Mouse (Mus musculus) liver, embryonic 11.5 days (tissue): ENCODE results near the gene Rad54l. TPM values are rescaled to one million over a fixed set of nuclear protein-coding genes. Genes with fewer than 3 reads are reported as not detected.
A peak's percentile ranks its signal among the peaks of the same experiment; 100 is the strongest.

Experiments
- ATAC-seq: fragments of 200-750 bp; cut with Nextera tagmentation; replicated peaks from 2 replicates; pipeline ENCODE4 v1.8.0; 2017; ENCODE audit warnings: moderate number of reproducible peaks, mild to moderate bottlenecking, moderate TSS enrichment, moderate library complexity; ENCODE audit not compliant: low FRiP score
- DNase-seq: peaks from one replicate; pipeline ENCODE4 v3.0.0-alpha.2; 2017; ENCODE audit warnings: low spot score
- H3K27ac ChIP-seq: fragments of 300-500 bp; sonication (generic); 2 replicates; pipeline ENCODE4 v1.5.1; 2014; ENCODE audit warnings: mild to moderate bottlenecking, low read depth, low read length, control low read depth
- H3K27me3 ChIP-seq: fragments of 300-500 bp; sonication (generic); replicated peaks from 2 replicates; pipeline ENCODE4 v1.6.1; 2014; ENCODE audit warnings: low read length, mixed read lengths; ENCODE audit not compliant: control insufficient read depth, insufficient read depth
- H3K36me3 ChIP-seq: fragments of 300-500 bp; sonication (generic); 2 replicates; pipeline ENCODE4 v1.6.1; 2014; ENCODE audit warnings: mild to moderate bottlenecking, low read length, moderate library complexity, mixed read lengths; ENCODE audit not compliant: control insufficient read depth, insufficient read depth
- H3K4me1 ChIP-seq: fragments of 300-500 bp; sonication (generic); replicated peaks from 2 replicates; pipeline ENCODE4 v1.6.1; 2014; ENCODE audit warnings: low read length, mixed read lengths; ENCODE audit not compliant: control insufficient read depth, insufficient read depth
- H3K4me2 ChIP-seq: fragments of 300-500 bp; sonication (generic); 2 replicates; pipeline ENCODE4 v1.6.1; 2014; ENCODE audit warnings: mild to moderate bottlenecking, control low read depth, moderate library complexity
- H3K4me3 ChIP-seq: fragments of 300-500 bp; sonication (generic); 2 replicates; pipeline ENCODE4 v1.5.1; 2014; ENCODE audit warnings: low read depth, low read length, control low read depth
- H3K9ac ChIP-seq: fragments of 300-500 bp; sonication (generic); 2 replicates; pipeline ENCODE4 v1.6.1; 2014; ENCODE audit warnings: low read depth, low read length, control low read depth
- H3K9me3 ChIP-seq: fragments of 300-500 bp; sonication (generic); 2 replicates; pipeline ENCODE4 v1.6.1; 2016; ENCODE audit warnings: low read length, inconsistent platforms, mixed read lengths; ENCODE audit not compliant: control insufficient read depth
- whole genome bisulfite sequencing: fragments of 180-500 bp; shearing (Covaris S2); extraction: QIAGEN DNeasy Blood & Tissue Kit; methylation state at CpG from one replicate; pipeline ENCODE4 v1.1.7; 2014; 5-methylcytosine and 5-hydroxymethylcytosine counted together
- polyA plus RNA-seq: library from polyadenylated mRNA; unstranded; fragments of >200 nt; fragmentation: Nextera tagmentation; extraction: Ambion mirVana; gene quantifications from 2 replicates; pipeline ENCODE4 v1.2.1, GENCODE M21; 2014

The Rad54l gene
- polyA plus RNA-seq, 1 experiment from 2014 or later = 59.4 TPM

DNA sequence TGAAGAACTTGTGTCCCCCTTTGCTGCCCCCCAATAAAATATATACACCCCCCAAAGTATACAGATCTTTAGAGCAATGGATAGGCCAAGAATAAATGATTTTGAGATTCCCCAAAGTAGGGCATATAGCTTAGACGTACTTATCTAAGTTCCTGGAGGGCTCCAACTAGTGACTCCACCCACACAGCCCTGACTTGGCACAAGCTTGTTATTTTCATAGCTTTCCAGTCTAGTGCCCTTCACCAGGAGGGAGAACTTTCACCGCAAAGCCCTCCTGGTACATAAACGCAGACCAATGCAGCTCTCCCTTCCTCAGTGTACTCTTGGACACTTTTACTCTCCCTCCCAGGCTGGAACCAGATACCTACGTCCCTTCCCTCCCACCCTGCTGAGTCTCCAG, 38.7 kb upstream of the Rad54l start:
- H3K27me3 ChIP-seq = no peaks in the 10 kb centered on the region
- no peak overlapping the region for H3K9ac ChIP-seq
- H3K4me1 ChIP-seq = no peaks in the 10 kb centered on the region; the same call in 1 of the 2 replicates
- no peak overlapping the region for H3K4me3 ChIP-seq
- H3K36me3 ChIP-seq = peaks cover 14% of the 10 kb centered on the region; the same call in 1 of the 2 replicates
- H3K9me3 ChIP-seq = no peaks in the 10 kb centered on the region
- 73% methylated on average over 4 of the region's 4 CpGs for WGBS
- DNase-seq (no peak), ATAC-seq (no peak)
- no peak overlapping the region for H3K4me2 ChIP-seq
- no peak overlapping the region for H3K27ac ChIP-seq

DNA sequence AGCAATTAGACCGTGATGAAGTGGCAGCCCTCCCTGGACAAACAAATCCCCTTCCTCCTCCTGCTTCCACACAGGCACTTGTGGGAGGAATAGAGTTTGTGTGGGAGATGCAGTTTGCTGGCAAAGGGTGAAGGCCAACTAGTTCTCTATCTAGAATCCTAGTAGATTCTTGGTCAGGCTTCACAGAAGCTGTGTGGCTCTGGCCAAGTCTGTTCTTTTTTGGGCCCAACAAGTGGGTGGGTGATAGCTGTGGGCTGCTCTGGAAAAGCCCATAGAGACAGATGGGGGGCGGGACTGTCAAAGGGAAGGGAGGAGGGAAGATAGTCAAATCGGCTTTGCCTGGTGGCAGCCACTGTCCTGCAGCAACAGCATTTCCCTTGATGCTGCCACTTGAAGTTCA, 37.3 kb upstream of the Rad54l start:
- ATAC-seq = no peak
- no peaks in the 10 kb centered on the region for H3K9me3 ChIP-seq
- 77% methylated on average over 3 of the region's 3 CpGs for WGBS
- H3K4me1 ChIP-seq = no peaks in the 10 kb centered on the region; the same call in 1 of the 2 replicates
- no peaks in the 10 kb centered on the region for H3K27me3 ChIP-seq
- H3K4me3 ChIP-seq = no peak overlapping the region
- H3K36me3 ChIP-seq = peaks cover 26% of the 10 kb centered on the region
- DNase-seq = no peak
- H3K27ac ChIP-seq = no peak overlapping the region
- H3K4me2 ChIP-seq = no peak overlapping the region
- no peak overlapping the region for H3K9ac ChIP-seq

DNA sequence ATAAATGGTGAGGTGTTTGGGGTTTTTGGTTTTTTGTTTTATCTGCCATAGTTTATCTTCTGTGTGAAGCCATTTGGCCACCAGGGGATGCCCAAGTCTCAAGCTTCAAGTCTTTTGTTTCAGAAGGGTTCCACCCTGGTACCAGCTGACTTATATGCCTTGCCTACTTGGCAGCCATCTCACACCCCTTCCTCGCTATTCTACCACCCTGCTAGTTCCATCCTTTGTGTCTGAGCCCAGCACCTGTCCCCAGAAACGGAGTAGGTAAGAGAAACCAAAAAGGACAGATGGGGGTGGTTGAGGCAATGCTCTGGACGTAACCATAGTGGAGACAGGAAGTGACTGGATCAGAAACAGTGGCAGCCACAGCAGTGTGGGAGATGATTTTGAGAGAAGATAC, 36.4 kb upstream of the Rad54l start:
- H3K36me3 ChIP-seq = peaks cover 34% of the 10 kb centered on the region

DNA sequence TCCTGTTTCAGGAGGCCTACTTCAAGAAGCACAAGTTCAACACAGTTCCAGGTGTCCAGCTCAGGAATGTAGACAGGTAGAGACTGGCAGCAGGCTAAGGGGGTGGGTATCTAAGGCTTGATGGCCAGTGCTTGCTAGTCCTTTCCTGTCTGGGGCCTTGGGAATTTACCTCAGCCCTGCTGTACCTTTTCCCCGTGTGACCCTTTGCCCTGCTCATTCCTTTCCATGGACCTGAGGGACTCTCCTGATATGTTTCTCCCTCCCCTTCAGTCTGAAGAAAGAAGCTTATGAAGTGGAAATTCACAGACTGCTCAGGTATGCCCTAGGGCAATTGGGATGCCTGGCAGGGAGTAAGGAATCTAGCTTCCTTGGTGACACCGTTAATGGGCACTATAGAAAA, 34.4 kb upstream of the Rad54l start:
- H3K4me3 ChIP-seq = no peak overlapping the region
- ATAC-seq (no peak), DNase-seq (no peak)
- H3K4me2 ChIP-seq = no peak overlapping the region
- peaks cover 48% of the 10 kb centered on the region for H3K36me3 ChIP-seq
- H3K4me1 ChIP-seq = no peaks in the 10 kb centered on the region
- WGBS = 92% methylated on average over 2 of the region's 2 CpGs
- H3K9me3 ChIP-seq = no peaks in the 10 kb centered on the region
- H3K27me3 ChIP-seq = no peaks in the 10 kb centered on the region
- H3K9ac ChIP-seq = no peak overlapping the region
- no peak overlapping the region for H3K27ac ChIP-seq

More for the DNA sequence above, 36.4 kb upstream of the Rad54l start:
- H3K4me3 ChIP-seq = no peak overlapping the region
- H3K27me3 ChIP-seq = no peaks in the 10 kb centered on the region
- WGBS = 69% methylated on average over 3 of the region's 3 CpGs
- no peaks in the 10 kb centered on the region for H3K9me3 ChIP-seq
- H3K4me2 ChIP-seq = no peak overlapping the region
- no peak overlapping the region for H3K27ac ChIP-seq
- H3K9ac ChIP-seq = no peak overlapping the region
- no peak for ATAC-seq
- no peaks in the 10 kb centered on the region; the same call in 1 of the 2 replicates for H3K4me1 ChIP-seq
- DNase-seq = no peak

DNA sequence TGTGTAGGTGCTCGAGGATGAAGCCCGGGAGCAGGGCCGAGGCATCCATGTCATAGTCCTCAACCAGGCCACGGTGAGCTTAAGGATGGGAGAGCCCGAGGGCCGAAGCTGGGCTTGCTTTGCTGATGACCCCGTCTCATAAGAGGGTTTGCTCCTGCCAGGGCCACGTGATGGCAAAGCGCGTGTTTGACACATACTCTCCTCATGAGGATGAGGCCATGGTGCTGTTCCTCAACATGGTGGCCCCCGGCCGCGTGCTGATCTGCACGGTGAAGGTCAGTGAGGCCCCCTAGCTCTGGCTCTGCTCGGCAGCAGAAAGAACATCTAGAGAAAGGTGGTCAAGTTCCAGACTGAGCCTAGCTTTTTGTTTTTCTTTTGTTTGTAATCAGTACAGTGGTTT, 29.2 kb upstream of the Rad54l start:
- peaks cover 6% of the 10 kb centered on the region; the same call in 1 of the 2 replicates for H3K4me1 ChIP-seq
- H3K27ac ChIP-seq = no peak overlapping the region
- H3K4me2 ChIP-seq = no peak overlapping the region
- H3K27me3 ChIP-seq = no peaks in the 10 kb centered on the region
- no peak for ATAC-seq
- no peaks in the 10 kb centered on the region for H3K9me3 ChIP-seq
- peaks cover 45% of the 10 kb centered on the region for H3K36me3 ChIP-seq
- H3K9ac ChIP-seq = no peak overlapping the region
- no peak overlapping the region for H3K4me3 ChIP-seq
- no peak for DNase-seq
- 93% methylated on average over 15 of the region's 15 CpGs for WGBS

DNA sequence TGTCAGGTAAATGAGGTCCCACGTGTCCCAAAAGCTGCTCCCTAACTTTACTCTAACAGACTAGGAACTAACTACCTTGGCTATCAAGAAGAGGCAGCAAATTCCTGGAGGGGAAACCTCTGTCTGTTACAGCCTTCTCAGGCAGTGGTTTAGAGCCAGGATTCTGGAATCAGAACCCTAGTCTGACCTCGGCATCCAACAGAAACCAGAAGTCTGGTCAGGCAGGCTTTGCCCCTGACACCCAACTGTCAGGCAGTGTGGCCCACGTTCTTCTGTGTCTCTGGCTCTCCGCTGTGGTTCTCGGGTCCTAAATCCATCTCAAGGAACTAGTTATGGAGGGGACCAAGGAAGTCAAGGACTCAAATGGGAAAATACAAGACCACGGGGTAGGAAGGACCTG, 27.7 kb upstream of the Rad54l start, which contains the start of gene Lurap1:
Gene Lurap1, minus strand, starts transcription at position 101 of the 400 bp plus-strand sequence.
- Histone ChIP-seq H3K27ac (peak within 1 kb of the TSS; percentile 89), H3K9me3 (peaks cover 3% of the 10 kb centered on the region; the same call in 1 of the 2 replicates), H3K9ac (peak within 1 kb of the TSS; percentile 83), H3K4me2 (peak within 1 kb of the TSS; percentile 77), H3K4me3 (peak within 1 kb of the TSS; percentile 84), H3K36me3 (peaks cover 32% of the 10 kb centered on the region), H3K27me3 (no peaks in the 10 kb centered on the region), H3K4me1 (peaks cover 6% of the 10 kb centered on the region; the same call in 1 of the 2 replicates)
- WGBS = 73% methylated on average over 6 of the region's 6 CpGs
- ATAC-seq (no peak), DNase-seq (no peak)

DNA sequence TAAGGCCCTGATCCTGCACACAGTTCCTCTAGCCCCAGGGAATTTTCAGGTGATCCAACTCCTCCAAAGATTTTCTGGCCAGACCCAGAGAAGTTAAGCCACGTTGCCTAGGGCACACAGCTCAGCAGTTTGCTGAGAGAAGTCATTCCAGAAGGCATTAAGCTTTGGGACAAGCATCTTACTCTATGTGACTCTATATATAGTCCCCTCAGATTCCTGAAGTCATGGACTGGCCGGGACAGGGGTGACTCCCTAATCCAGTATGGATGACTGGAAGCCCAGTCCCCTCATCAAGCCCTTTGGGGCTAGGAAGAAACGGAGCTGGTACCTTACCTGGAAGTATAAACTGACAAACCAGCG, 27.4 kb upstream of the Rad54l start:
- H3K4me1 ChIP-seq = peaks cover 6% of the 10 kb centered on the region; the same call in 1 of the 2 replicates
- DNase-seq (no peak), ATAC-seq (peak; percentile 27)
- H3K27ac ChIP-seq = no peak overlapping the region
- peak overlapping the region; percentile 83 for H3K9ac ChIP-seq
- H3K27me3 ChIP-seq = no peaks in the 10 kb centered on the region
- H3K9me3 ChIP-seq = peaks cover 3% of the 10 kb centered on the region; the same call in 1 of the 2 replicates
- peak overlapping the region; percentile 84 for H3K4me3 ChIP-seq
- H3K4me2 ChIP-seq = peak overlapping the region; percentile 77
- peaks cover 28% of the 10 kb centered on the region for H3K36me3 ChIP-seq
- WGBS = 19% methylated on average over 4 of the region's 4 CpGs

DNA sequence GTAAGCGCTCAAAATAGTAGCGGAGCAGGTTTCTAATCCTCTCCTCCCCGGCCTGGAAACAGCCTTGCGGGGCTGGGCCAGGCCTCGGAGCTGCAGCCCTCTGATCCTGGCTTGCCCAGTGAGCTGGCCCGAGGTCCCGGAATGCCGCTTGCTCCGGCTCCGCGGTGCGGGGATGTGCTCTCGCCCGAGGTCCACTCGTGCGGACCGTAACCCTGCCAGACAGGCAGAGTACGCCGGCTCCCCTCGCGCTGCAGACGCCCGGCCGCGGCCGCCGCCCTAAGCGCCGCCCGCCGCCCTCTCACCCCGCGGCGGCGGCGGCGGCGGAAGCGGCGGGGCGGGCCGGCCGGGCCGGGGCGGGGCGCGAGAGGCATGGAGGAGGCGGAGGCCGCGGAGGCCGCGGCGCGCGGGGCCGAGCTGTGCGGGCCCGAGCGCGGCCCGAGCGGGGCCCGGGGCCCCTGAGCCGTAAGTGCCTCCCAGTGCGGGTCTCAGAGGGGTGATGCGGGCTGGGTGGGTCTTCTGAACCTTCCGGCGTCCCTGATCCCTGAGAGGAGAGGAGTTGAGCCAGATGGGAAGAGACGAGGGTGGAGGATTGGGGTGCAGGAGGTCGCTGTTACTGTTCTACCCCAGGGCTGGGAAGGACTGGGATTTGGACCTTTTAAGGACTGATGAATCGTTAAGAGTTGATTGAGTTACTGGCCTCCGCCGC, 26.8 kb upstream of the Rad54l start:
- WGBS = under 1% methylated on average over 67 of the region's 73 CpGs

DNA sequence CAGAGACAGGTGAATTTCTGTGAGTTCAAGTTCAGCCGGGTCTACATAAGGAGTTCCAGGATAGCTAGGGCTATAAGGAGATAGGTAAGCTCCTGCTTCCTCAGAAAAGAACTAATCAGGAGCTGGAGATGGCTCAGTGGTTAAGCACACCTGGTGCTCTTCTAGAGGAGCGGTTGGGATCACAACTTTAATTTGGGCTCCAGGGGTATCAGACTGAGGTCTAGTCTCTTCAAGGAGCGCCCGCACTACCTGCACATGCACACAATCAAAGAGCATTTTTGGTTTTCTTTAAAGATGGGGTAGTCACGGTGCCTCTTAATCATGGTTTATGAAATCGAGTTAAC, 26.3 kb upstream of the Rad54l start:
- H3K4me2 ChIP-seq = peak overlapping the region; percentile 77
- peak overlapping the region; percentile 89 for H3K27ac ChIP-seq
- peak overlapping the region; percentile 83 for H3K9ac ChIP-seq
- H3K9me3 ChIP-seq = peaks cover 3% of the 10 kb centered on the region; the same call in 1 of the 2 replicates
- H3K27me3 ChIP-seq = no peaks in the 10 kb centered on the region
- no peak for DNase-seq
- H3K4me3 ChIP-seq = peak overlapping the region; percentile 84
- WGBS = 30% methylated on average over 6 of the region's 6 CpGs
- ATAC-seq = peak; percentile 25
- peaks cover 19% of the 10 kb centered on the region for H3K36me3 ChIP-seq
- peaks cover 6% of the 10 kb centered on the region for H3K4me1 ChIP-seq

More for the DNA sequence above, 26.8 kb upstream of the Rad54l start:
- Histone ChIP-seq H3K4me2 (peak overlapping the region; percentile 77), H3K27me3 (no peaks in the 10 kb centered on the region), H3K9me3 (peaks cover 3% of the 10 kb centered on the region; the same call in 1 of the 2 replicates), H3K27ac (peak overlapping the region; percentile 89), H3K4me1 (peaks cover 6% of the 10 kb centered on the region; the same call in 1 of the 2 replicates), H3K36me3 (peaks cover 23% of the 10 kb centered on the region), H3K9ac (peak overlapping the region; percentile 83), H3K4me3 (peak overlapping the region; percentile 84)
- peak; percentile 91 for ATAC-seq
- peak; percentile 81 for DNase-seq
